ENCODE assay signal across 8 mouse cellular contexts in the genomic region with DNA sequence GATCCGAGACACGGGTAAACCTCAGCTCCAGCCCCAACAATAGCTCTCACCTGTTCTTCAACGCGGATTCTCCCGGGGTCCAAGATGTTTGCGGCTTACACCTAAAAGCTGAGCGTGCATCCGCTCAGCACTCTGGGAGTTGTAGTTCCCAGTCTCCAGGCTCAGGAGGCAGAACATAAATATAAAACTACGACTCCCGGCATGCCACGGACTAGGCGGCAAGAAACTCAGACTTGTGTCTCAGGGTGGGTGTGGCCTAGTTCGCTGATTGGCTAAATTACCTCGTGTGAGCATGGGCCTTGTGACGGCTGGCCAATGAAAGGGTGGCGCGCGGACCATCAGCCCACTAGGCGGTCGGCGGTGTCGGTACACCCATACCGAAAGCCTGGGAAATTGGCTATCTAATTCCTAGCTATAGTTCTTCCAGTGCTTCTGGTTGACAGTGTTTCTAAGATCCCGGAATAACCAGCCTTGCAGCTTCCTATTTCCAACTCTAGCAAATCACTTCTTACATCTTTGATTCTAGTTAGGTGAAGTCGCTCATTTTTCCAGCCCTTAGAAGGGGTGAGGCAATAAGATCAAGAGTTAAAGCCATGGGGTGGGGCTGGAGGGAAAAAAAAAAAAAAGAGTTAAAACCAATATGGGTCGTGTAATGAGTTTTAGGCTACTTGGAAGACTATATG. TPM values are rescaled to one million over a fixed set of nuclear protein-coding genes. Genes with fewer than 3 reads are reported as not detected.
DNase-seq lines count a peak whose midpoint lies in the region; ATAC-seq and TF ChIP-seq lines count a peak whose summit lies in the region.

A gene (minus strand): TSS at position 148 of the 683 bp plus-strand sequence.

- peak within 1 kb of the TSS; percentile 68 for H3K27ac ChIP-seq in embryonic facial prominence, embryonic 13.5 days
- 0 out of 2 replicates have a peak within 1 kb of the TSS, but pooled peaks have one; percentile 2 for H3K27ac ChIP-seq in kidney, adult 2 months (ENCODE audit: insufficient read depth, low read depth, low read length)
- H3K27ac ChIP-seq in limb, embryonic 12.5 days = peak within 1 kb of the TSS; percentile 80
- peak within 1 kb of the TSS; percentile 84 for H3K27ac ChIP-seq in midbrain, embryonic 15.5 days
- H3K27ac ChIP-seq in spleen, adult 2 months (ENCODE audit: insufficient read depth, low read length) = 0 out of 2 replicates have a peak within 1 kb of the TSS, but pooled peaks have one; percentile 6

- no peak; the same call in 1 of the 2 replicates for TF ChIP-seq CTCF in kidney, adult 2 months (conservative IDR thresholded peaks at IDR 0.05; ENCODE audit: insufficient read depth, insufficient read length, low read depth, low read length)
- peak; percentile 2; the same call in 1 of the 2 replicates for TF ChIP-seq CTCF in spleen, adult 2 months (IDR thresholded peaks at IDR 0.05; ENCODE audit: extremely low read depth, insufficient read depth, insufficient read length, insufficient replicate concordance)

- peak; percentile 93 for DNase-seq in 3134 (ENCODE audit: extremely low read depth, insufficient read length, low spot score)
- DNase-seq in adrenal gland, postnatal 36 days = peak; percentile 96
- DNase-seq in heart, adult 18-20 months = peak; percentile 96 to 99
- DNase-seq in kidney, adult 2 months = peak; percentile 100
- DNase-seq in spleen, adult 2 months (ENCODE audit: low read depth in 1 of 2, low spot score in 2 of 2) = peak; percentile 95 to 96

- H3K9me3 ChIP-seq in embryonic facial prominence, embryonic 13.5 days = no peaks in the 10 kb centered on the region
- H3K9me3 ChIP-seq in limb, embryonic 12.5 days = no peaks in the 10 kb centered on the region
- H3K9me3 ChIP-seq in midbrain, embryonic 15.5 days = no peaks in the 10 kb centered on the region

- H3K4me3 ChIP-seq in embryonic facial prominence, embryonic 13.5 days = peak within 1 kb of the TSS; percentile 67
- peak within 1 kb of the TSS; percentile 88 for H3K4me3 ChIP-seq in kidney, adult 2 months (ENCODE audit: insufficient read depth, low read depth, low read length)
- peak within 1 kb of the TSS; percentile 76 for H3K4me3 ChIP-seq in limb, embryonic 12.5 days (replicated peaks)
- H3K4me3 ChIP-seq in midbrain, embryonic 15.5 days = peak within 1 kb of the TSS; percentile 69
- H3K4me3 ChIP-seq in spleen, adult 2 months (ENCODE audit: extremely low read depth, insufficient read depth, insufficient read length) = peak within 1 kb of the TSS; percentile 84

- peak; percentile 99 for ATAC-seq in embryonic facial prominence, embryonic 13.5 days (ENCODE audit: insufficient number of reproducible peaks, insufficient read depth, low FRiP score, low TSS enrichment, low read depth)
- peak; percentile 98 for ATAC-seq in limb, embryonic 12.5 days (ENCODE audit: insufficient number of reproducible peaks, insufficient read depth, low FRiP score, low TSS enrichment, low read depth)
- peak; percentile 99 for ATAC-seq in midbrain, embryonic 15.5 days (replicated peaks)

- H3K9ac ChIP-seq in embryonic facial prominence, embryonic 13.5 days = peak within 1 kb of the TSS; percentile 76
- peak within 1 kb of the TSS; percentile 73 for H3K9ac ChIP-seq in limb, embryonic 12.5 days (replicated peaks)
- H3K9ac ChIP-seq in midbrain, embryonic 15.5 days = peak within 1 kb of the TSS; percentile 49

- no peaks in the 10 kb centered on the region for H3K27me3 ChIP-seq in embryonic facial prominence, embryonic 13.5 days
- no peaks in the 10 kb centered on the region for H3K27me3 ChIP-seq in kidney, adult 2 months (replicated peaks; ENCODE audit: control insufficient read depth, insufficient read depth, low read length)
- H3K27me3 ChIP-seq in limb, embryonic 12.5 days = no peaks in the 10 kb centered on the region
- H3K27me3 ChIP-seq in midbrain, embryonic 15.5 days (replicated peaks) = no peaks in the 10 kb centered on the region
- no peaks in the 10 kb centered on the region for H3K27me3 ChIP-seq in spleen, adult 2 months (ENCODE audit: control insufficient read depth, insufficient read depth, low read length)

- peaks cover 35% of the 10 kb centered on the region for H3K4me1 ChIP-seq in embryonic facial prominence, embryonic 13.5 days
- H3K4me1 ChIP-seq in kidney, adult 2 months (ENCODE audit: control insufficient read depth, insufficient read depth, low read length) = no peaks in the 10 kb centered on the region; the same call in 1 of the 2 replicates
- H3K4me1 ChIP-seq in limb, embryonic 12.5 days (replicated peaks) = peaks cover 22% of the 10 kb centered on the region
- H3K4me1 ChIP-seq in midbrain, embryonic 15.5 days = peaks cover 35% of the 10 kb centered on the region
- peaks cover 4% of the 10 kb centered on the region; the same call in 1 of the 2 replicates for H3K4me1 ChIP-seq in spleen, adult 2 months (ENCODE audit: control insufficient read depth, insufficient read depth, insufficient read length)

- TF ChIP-seq POLR2A in kidney, adult 2 months (IDR thresholded peaks at IDR 0.05; ENCODE audit: low read depth, low read length) = no peak
- TF ChIP-seq POLR2A in spleen, adult 2 months (IDR thresholded peaks at IDR 0.05; ENCODE audit: low read depth, low read length) = no peak

- peaks cover 29% of the 10 kb centered on the region for H3K36me3 ChIP-seq in embryonic facial prominence, embryonic 13.5 days
- no peaks in the 10 kb centered on the region for H3K36me3 ChIP-seq in kidney, adult 2 months (ENCODE audit: control insufficient read depth, insufficient read depth, low read length)
- peaks cover 28% of the 10 kb centered on the region for H3K36me3 ChIP-seq in limb, embryonic 12.5 days
- peaks cover 9% of the 10 kb centered on the region; the same call in 1 of the 2 replicates for H3K36me3 ChIP-seq in midbrain, embryonic 15.5 days (replicated peaks)
- peaks cover 4% of the 10 kb centered on the region; the same call in 1 of the 2 replicates for H3K36me3 ChIP-seq in spleen, adult 2 months (ENCODE audit: control insufficient read depth, insufficient read depth, low read length)

- H3K4me2 ChIP-seq in embryonic facial prominence, embryonic 13.5 days = peak within 1 kb of the TSS; percentile 85
- peak within 1 kb of the TSS; percentile 92 for H3K4me2 ChIP-seq in limb, embryonic 12.5 days
- H3K4me2 ChIP-seq in midbrain, embryonic 15.5 days = peak within 1 kb of the TSS; percentile 80

- WGBS in embryonic facial prominence, embryonic 13.5 days = under 1% methylated on average over 26 of the region's 26 CpGs
- WGBS in kidney, adult 2 months = under 1% methylated on average over 26 of the region's 26 CpGs
- WGBS in limb, embryonic 12.5 days = under 1% methylated on average over 26 of the region's 26 CpGs
- WGBS in midbrain, embryonic 15.5 days = under 1% methylated on average over 26 of the region's 26 CpGs
- WGBS in spleen, adult 2 months = under 1% methylated on average over 26 of the region's 26 CpGs

RNA-seq across cellular contexts. Expression of the gene that starts here (rescaled TPM):
- total RNA-seq in adrenal gland, postnatal 36 days (2021) = 100 to 1,000 TPM; 353 to 497 TPM
- 193 and 231 TPM in 2 replicates for polyA plus RNA-seq in embryonic facial prominence, embryonic 13.5 days (2015; fragmentation: Nextera tagmentation; extraction: Ambion mirVana)
- total RNA-seq in heart, adult 18-20 months (2021) = 10 to 100 TPM; 24.2 to 25.6 TPM
- polyA plus RNA-seq in kidney, adult 2 months (2012; rRNA removed) = 40.3 and 54.9 TPM in 2 replicates
- 247 and 249 TPM in 2 replicates for polyA plus RNA-seq in limb, embryonic 12.5 days (2016; fragmentation: Nextera tagmentation; extraction: Ambion mirVana)
- polyA plus RNA-seq in midbrain, embryonic 15.5 days (2015; fragmentation: Nextera tagmentation; extraction: Ambion mirVana) = 461 and 488 TPM in 2 replicates
- polyA plus RNA-seq in spleen, adult 2 months (2012; rRNA removed) = 25.6 and 30.6 TPM in 2 replicates

Comparison
In these comparisons a context has a peak if more than half of its experiments do, and no peak if none do; other contexts are left out.
1. Peak in every context shown above with its lines: DNase-seq, ATAC-seq, H3K4me3 ChIP-seq and H3K27ac ChIP-seq.
2. RNA of the gene that starts here (total RNA-seq): 353 to 497 TPM in adrenal gland, postnatal 36 days; 24.2 to 25.6 TPM in heart, adult 18-20 months; every median in the first group is over 10 times any median in the second.
3. H3K27ac ChIP-seq: peak in every context shown above with its lines; median percentile 84 in midbrain, embryonic 15.5 days; 80 in limb, embryonic 12.5 days; 68 in embryonic facial prominence, embryonic 13.5 days; 6 in spleen, adult 2 months; 2 in kidney, adult 2 months.